Mouse (Mus musculus) cerebellum, adult 9-10 months (tissue): ENCODE results near the gene Pla2g12b.
"Not testable (repeated sequence)": the region's sequence is repeated elsewhere in the genome, so short reads cannot be mapped to it uniquely, and the experiment has no call there.

Experiments used
- DNase-seq: peaks from one replicate; pipeline ENCODE4 v3.0.0; 2022

Pla2g12b gene

GRCm38 (mm10) chr10:59402899-59403792 is at the start of gene Pla2g12b:
Pla2g12b (plus strand) TSS chr10:59403660.
- DNase-seq: no peak

- no peak for DNase-seq
These were observed 49.3 kb upstream of the Pla2g12b start for GRCm38 (mm10) chr10:59354120-59354519.

GRCm38 (mm10) chr10:59355020-59355419 is 48.4 kb upstream of the Pla2g12b start:
- no peak for DNase-seq

- DNase-seq: peak; percentile 31
These were observed 44.7 kb upstream of the Pla2g12b start for GRCm38 (mm10) chr10:59358744-59359143.

- no peak for DNase-seq
These were observed 40.3 kb upstream of the Pla2g12b start for GRCm38 (mm10) chr10:59363208-59363607.

- no peak for DNase-seq
These were observed 38.9 kb upstream of the Pla2g12b start for GRCm38 (mm10) chr10:59364551-59364950.

- DNase-seq: no peak
These were observed 37.5 kb upstream of the Pla2g12b start for GRCm38 (mm10) chr10:59365804-59366589.

GRCm38 (mm10) chr10:59366746-59367145 is 36.7 kb upstream of the Pla2g12b start:
- DNase-seq: no peak

- DNase-seq: no peak
These were observed 36.3 kb upstream of the Pla2g12b start for GRCm38 (mm10) chr10:59367206-59367605.

GRCm38 (mm10) chr10:59368729-59369128 is 34.7 kb upstream of the Pla2g12b start:
- DNase-seq: no peak

GRCm38 (mm10) chr10:59369426-59369825 is 34.0 kb upstream of the Pla2g12b start:
- DNase-seq: no peak

GRCm38 (mm10) chr10:59377906-59378305 is 25.6 kb upstream of the Pla2g12b start:
- DNase-seq: no peak

- DNase-seq: no peak
These were observed 24.7 kb upstream of the Pla2g12b start for GRCm38 (mm10) chr10:59378728-59379127.

- DNase-seq: no peak
These were observed 23.5 kb upstream of the Pla2g12b start for GRCm38 (mm10) chr10:59379927-59380326.

- DNase-seq: no peak
These were observed 23.0 kb upstream of the Pla2g12b start for GRCm38 (mm10) chr10:59380411-59380821.

GRCm38 (mm10) chr10:59381563-59381962 is 21.9 kb upstream of the Pla2g12b start:
- DNase-seq: not testable (repeated sequence)

GRCm38 (mm10) chr10:59386951-59387350 is 16.5 kb upstream of the Pla2g12b start:
- DNase-seq: peak; percentile 80

- DNase-seq: no peak
These were observed 13.8 kb upstream of the Pla2g12b start for GRCm38 (mm10) chr10:59389652-59390051.

GRCm38 (mm10) chr10:59391907-59392306 is 11.6 kb upstream of the Pla2g12b start:
- DNase-seq: no peak

GRCm38 (mm10) chr10:59395461-59395860 is 8.0 kb upstream of the Pla2g12b start, which contains the start of gene Gm10273:
Gm10273 (plus strand) TSS chr10:59395632.
- not testable (repeated sequence) for DNase-seq

GRCm38 (mm10) chr10:59403793-59404149 is 311 bp downstream of the Pla2g12b start:
- DNase-seq: no peak

- DNase-seq: no peak
These were observed 5.0 kb downstream of the Pla2g12b start for GRCm38 (mm10) chr10:59408499-59408898.

- no peak for DNase-seq
These were observed 6.8 kb downstream of the Pla2g12b start for GRCm38 (mm10) chr10:59410264-59410663.

- DNase-seq: no peak
These were observed 10.3 kb downstream of the Pla2g12b start for GRCm38 (mm10) chr10:59413711-59414110.
